Mouse (Mus musculus) bone marrow macrophage, adult 2 months (primary cell): ENCODE results near the gene Zfp398.

Source experiments
- CTCF ChIP-seq: IDR thresholded peaks from 2 replicates; pipeline ENCODE4 v1.5.1; 2012; ENCODE audit warnings: low read depth, mild to moderate bottlenecking, low read length, moderate library complexity
- POLR2A ChIP-seq: IDR thresholded peaks from 2 replicates; pipeline ENCODE4 v1.6.1; 2012; ENCODE audit warnings: mild to moderate bottlenecking, low read depth, low read length, borderline replicate concordance

- TF ChIP-seq POLR2A (no peak), CTCF (no peak)
Measured at GRCm38 (mm10) chr6:47827462-47827861, 8.0 kb upstream of the Zfp398 start.
